Mouse (Mus musculus): ENCODE results near the gene Sulf2. TPM values are rescaled to one million over a fixed set of nuclear protein-coding genes. Genes with fewer than 3 reads are reported as not detected.

Gene Sulf2
- polyA plus RNA-seq (2016; fragmentation: Nextera tagmentation; extraction: Ambion mirVana) = 176 and 187 TPM in 2 replicates

GRCm38 (mm10) chr2:166155454-166155815, at the start of gene Sulf2:
TSS of gene Sulf2 (minus strand) at chr2:166155663.
- peak within 1 kb of the TSS; percentile 99 for H3K9ac ChIP-seq (replicated peaks)
- no peaks in the 10 kb centered on the region for H3K27me3 ChIP-seq
- peaks cover 5% of the 10 kb centered on the region; the same call in 1 of the 2 replicates for H3K36me3 ChIP-seq
- peak within 1 kb of the TSS; percentile 92 for H3K4me3 ChIP-seq (replicated peaks)
- 0 out of 2 replicates have a peak, but pooled peaks cover 4% of the 10 kb centered on the region for H3K9me3 ChIP-seq
- H3K4me2 ChIP-seq = peak within 1 kb of the TSS; percentile 90
- peak; percentile 53; the same call in 1 of the 2 replicates for ATAC-seq (ENCODE audit: insufficient number of reproducible peaks, insufficient read depth, low FRiP score, low TSS enrichment, low read depth)
- H3K27ac ChIP-seq = peak within 1 kb of the TSS; percentile 99
- peaks cover 73% of the 10 kb centered on the region for H3K4me1 ChIP-seq (replicated peaks)
- WGBS = under 1% methylated on average over 23 of the region's 23 CpGs

- 0 out of 2 replicates have a peak overlapping the region, but pooled peaks have one; percentile 20 for H3K27ac ChIP-seq
- peaks cover 40% of the 10 kb centered on the region for H3K4me1 ChIP-seq (replicated peaks)
- H3K4me2 ChIP-seq = no peak overlapping the region
- no peaks in the 10 kb centered on the region for H3K36me3 ChIP-seq
- no peak overlapping the region for H3K4me3 ChIP-seq (replicated peaks)
- no peaks in the 10 kb centered on the region for H3K9me3 ChIP-seq
- ATAC-seq (ENCODE audit: insufficient number of reproducible peaks, insufficient read depth, low FRiP score, low TSS enrichment, low read depth) = no peak
- no peak overlapping the region for H3K9ac ChIP-seq (replicated peaks)
- H3K27me3 ChIP-seq = no peaks in the 10 kb centered on the region
- WGBS = 93% methylated on average over 13 of the region's 13 CpGs
Observed at GRCm38 (mm10) chr2:166204174-166204573, 48.7 kb upstream of the Sulf2 start.

- H3K9me3 ChIP-seq = no peaks in the 10 kb centered on the region
- no peak overlapping the region for H3K9ac ChIP-seq (replicated peaks)
- 0 out of 2 replicates have a peak overlapping the region, but pooled peaks have one; percentile 20 for H3K27ac ChIP-seq
- no peaks in the 10 kb centered on the region for H3K36me3 ChIP-seq
- H3K4me3 ChIP-seq (replicated peaks) = no peak overlapping the region
- H3K27me3 ChIP-seq = no peaks in the 10 kb centered on the region
- 89% methylated on average over 10 of the region's 12 CpGs for WGBS
- ATAC-seq (ENCODE audit: insufficient number of reproducible peaks, insufficient read depth, low FRiP score, low TSS enrichment, low read depth) = no peak
- H3K4me1 ChIP-seq (replicated peaks) = peaks cover 40% of the 10 kb centered on the region
- H3K4me2 ChIP-seq = no peak overlapping the region
Observed at GRCm38 (mm10) chr2:166203647-166204046, 48.2 kb upstream of the Sulf2 start.

GRCm38 (mm10) chr2:166197964-166198363, 42.5 kb upstream of the Sulf2 start:
- Histone ChIP-seq H3K27ac (0 out of 2 replicates have a peak overlapping the region, but pooled peaks have one; percentile 50), H3K4me3 (replicated peaks) (no peak overlapping the region), H3K4me1 (replicated peaks) (peaks cover 51% of the 10 kb centered on the region), H3K9ac (replicated peaks) (no peak overlapping the region; the same call in 1 of the 2 replicates), H3K4me2 (no peak overlapping the region), H3K27me3 (no peaks in the 10 kb centered on the region), H3K9me3 (peaks cover 4% of the 10 kb centered on the region; the same call in 1 of the 2 replicates), H3K36me3 (no peaks in the 10 kb centered on the region)
- ATAC-seq (ENCODE audit: insufficient number of reproducible peaks, insufficient read depth, low FRiP score, low TSS enrichment, low read depth) = no peak
- 41% methylated on average over 7 of the region's 7 CpGs for WGBS

GRCm38 (mm10) chr2:166197064-166197463, 41.6 kb upstream of the Sulf2 start:
- Histone ChIP-seq H3K4me2 (no peak overlapping the region), H3K9ac (replicated peaks) (no peak overlapping the region), H3K4me1 (replicated peaks) (peaks cover 57% of the 10 kb centered on the region), H3K27ac (peak overlapping the region; percentile 50; the same call in 1 of the 2 replicates), H3K36me3 (no peaks in the 10 kb centered on the region), H3K27me3 (no peaks in the 10 kb centered on the region), H3K9me3 (peaks cover 4% of the 10 kb centered on the region; the same call in 1 of the 2 replicates), H3K4me3 (replicated peaks) (no peak overlapping the region)
- ATAC-seq (ENCODE audit: insufficient number of reproducible peaks, insufficient read depth, low FRiP score, low TSS enrichment, low read depth) = no peak
- 31% methylated on average over 6 of the region's 6 CpGs for WGBS

GRCm38 (mm10) chr2:166196080-166196786, 40.8 kb upstream of the Sulf2 start:
- H3K36me3 ChIP-seq = no peaks in the 10 kb centered on the region
- ATAC-seq (ENCODE audit: insufficient number of reproducible peaks, insufficient read depth, low FRiP score, low TSS enrichment, low read depth) = no peak
- peaks cover 64% of the 10 kb centered on the region for H3K4me1 ChIP-seq (replicated peaks)
- H3K9me3 ChIP-seq = peaks cover 4% of the 10 kb centered on the region; the same call in 1 of the 2 replicates
- H3K27me3 ChIP-seq = no peaks in the 10 kb centered on the region
- no peak overlapping the region for H3K4me3 ChIP-seq (replicated peaks)
- H3K4me2 ChIP-seq = no peak overlapping the region
- peak overlapping the region; percentile 41 for H3K27ac ChIP-seq
- WGBS = 55% methylated on average over 13 of the region's 13 CpGs
- H3K9ac ChIP-seq (replicated peaks) = no peak overlapping the region

- Histone ChIP-seq H3K27ac (peak overlapping the region; percentile 8; the same call in 1 of the 2 replicates), H3K4me2 (no peak overlapping the region), H3K4me1 (replicated peaks) (peaks cover 76% of the 10 kb centered on the region), H3K27me3 (no peaks in the 10 kb centered on the region), H3K36me3 (no peaks in the 10 kb centered on the region), H3K9me3 (peaks cover 4% of the 10 kb centered on the region; the same call in 1 of the 2 replicates), H3K9ac (replicated peaks) (no peak overlapping the region), H3K4me3 (replicated peaks) (no peak overlapping the region)
- 69% methylated on average over 6 of the region's 6 CpGs for WGBS
- ATAC-seq (ENCODE audit: insufficient number of reproducible peaks, insufficient read depth, low FRiP score, low TSS enrichment, low read depth) = no peak; the same call in 1 of the 2 replicates
Observed at GRCm38 (mm10) chr2:166195041-166195440, 39.6 kb upstream of the Sulf2 start.

- Histone ChIP-seq H3K27ac (no peak overlapping the region), H3K4me2 (no peak overlapping the region), H3K36me3 (no peaks in the 10 kb centered on the region), H3K27me3 (no peaks in the 10 kb centered on the region), H3K9ac (replicated peaks) (no peak overlapping the region), H3K9me3 (peaks cover 4% of the 10 kb centered on the region; the same call in 1 of the 2 replicates), H3K4me1 (replicated peaks) (peaks cover 80% of the 10 kb centered on the region), H3K4me3 (replicated peaks) (no peak overlapping the region)
- 68% methylated on average over 16 of the region's 16 CpGs for WGBS
- no peak for ATAC-seq (ENCODE audit: insufficient number of reproducible peaks, insufficient read depth, low FRiP score, low TSS enrichment, low read depth)
Observed at GRCm38 (mm10) chr2:166194112-166194758, 38.8 kb upstream of the Sulf2 start.

GRCm38 (mm10) chr2:166193509-166193908, 38.0 kb upstream of the Sulf2 start:
- Histone ChIP-seq H3K27me3 (no peaks in the 10 kb centered on the region), H3K9me3 (peaks cover 4% of the 10 kb centered on the region; the same call in 1 of the 2 replicates), H3K36me3 (no peaks in the 10 kb centered on the region), H3K4me3 (replicated peaks) (no peak overlapping the region), H3K4me2 (no peak overlapping the region), H3K27ac (no peak overlapping the region), H3K4me1 (replicated peaks) (peaks cover 76% of the 10 kb centered on the region), H3K9ac (replicated peaks) (no peak overlapping the region)
- ATAC-seq (ENCODE audit: insufficient number of reproducible peaks, insufficient read depth, low FRiP score, low TSS enrichment, low read depth) = no peak
- WGBS = 92% methylated on average over 3 of the region's 3 CpGs

- ATAC-seq (ENCODE audit: insufficient number of reproducible peaks, insufficient read depth, low FRiP score, low TSS enrichment, low read depth) = no peak
- Histone ChIP-seq H3K4me2 (no peak overlapping the region), H3K9me3 (peaks cover 4% of the 10 kb centered on the region; the same call in 1 of the 2 replicates), H3K9ac (replicated peaks) (no peak overlapping the region), H3K4me1 (replicated peaks) (peaks cover 71% of the 10 kb centered on the region), H3K36me3 (no peaks in the 10 kb centered on the region), H3K4me3 (replicated peaks) (no peak overlapping the region), H3K27me3 (no peaks in the 10 kb centered on the region), H3K27ac (peak overlapping the region; percentile 36)
- WGBS = 34% methylated on average over 8 of the region's 8 CpGs
Observed at GRCm38 (mm10) chr2:166190816-166191215, 35.4 kb upstream of the Sulf2 start.

- Histone ChIP-seq H3K9me3 (peaks cover 4% of the 10 kb centered on the region; the same call in 1 of the 2 replicates), H3K27ac (no peak overlapping the region), H3K4me2 (no peak overlapping the region), H3K4me3 (replicated peaks) (no peak overlapping the region), H3K36me3 (no peaks in the 10 kb centered on the region), H3K9ac (replicated peaks) (no peak overlapping the region), H3K27me3 (no peaks in the 10 kb centered on the region), H3K4me1 (replicated peaks) (peaks cover 61% of the 10 kb centered on the region)
- WGBS = 93% methylated on average over 11 of the region's 11 CpGs
- no peak for ATAC-seq (ENCODE audit: insufficient number of reproducible peaks, insufficient read depth, low FRiP score, low TSS enrichment, low read depth)
Observed at GRCm38 (mm10) chr2:166189191-166189590, 33.7 kb upstream of the Sulf2 start.

Data from limb, embryonic 12.5 days (tissue).